Mouse (Mus musculus) kidney, embryonic 16.5 days (tissue): ENCODE data around the gene Itpk1. TPM values are rescaled to one million over a fixed set of nuclear protein-coding genes. Genes with fewer than 3 reads are reported as not detected.

Source experiments
- ATAC-seq: fragments of 200-750 bp; cut with Nextera tagmentation; 2 replicates; pipeline ENCODE4 v1.8.0; 2017; ENCODE audit warnings: moderate TSS enrichment; ENCODE audit not compliant: low FRiP score, low TSS enrichment
- H3K27ac ChIP-seq: fragments of 300-500 bp; sonication (generic); 2 replicates; pipeline ENCODE4 v1.5.1; 2014; ENCODE audit warnings: low read length
- H3K27me3 ChIP-seq: fragments of 300-500 bp; sonication (generic); 2 replicates; pipeline ENCODE4 v1.6.1; 2014; ENCODE audit warnings: low read length, control low read depth, mixed read lengths; ENCODE audit not compliant: insufficient read depth
- H3K36me3 ChIP-seq: fragments of 300-500 bp; sonication (generic); 2 replicates; pipeline ENCODE4 v1.6.1; 2014; ENCODE audit warnings: low read length, control low read depth, mixed read lengths; ENCODE audit not compliant: insufficient read depth
- H3K4me1 ChIP-seq: fragments of 300-500 bp; sonication (generic); 2 replicates; pipeline ENCODE4 v1.6.1; 2014; ENCODE audit warnings: low read length, control low read depth, mixed read lengths; ENCODE audit not compliant: insufficient read depth
- H3K4me2 ChIP-seq: fragments of 300-500 bp; sonication (generic); replicated peaks from 2 replicates; pipeline ENCODE4 v1.6.1; 2014; ENCODE audit warnings: low read depth, low read length
- H3K4me3 ChIP-seq: fragments of 300-500 bp; sonication (generic); 2 replicates; pipeline ENCODE4 v1.5.1; 2014; ENCODE audit warnings: mild to moderate bottlenecking, low read length
- H3K9ac ChIP-seq: fragments of 300-500 bp; sonication (generic); replicated peaks from 2 replicates; pipeline ENCODE4 v1.6.1; 2014; ENCODE audit warnings: low read length
- H3K9me3 ChIP-seq: fragments of 300-500 bp; sonication (generic); 2 replicates; pipeline ENCODE4 v1.6.1; 2016; ENCODE audit warnings: low read length, control low read depth
- WGBS: fragments of 180-500 bp; shearing (Covaris S2); extraction: QIAGEN DNeasy Blood & Tissue Kit; methylation state at CpG from one replicate; pipeline ENCODE4 v1.1.7; 2014; 5-methylcytosine and 5-hydroxymethylcytosine counted together
- polyA plus RNA-seq: library from polyadenylated mRNA; unstranded; fragments of >200 nt; fragmentation: Nextera tagmentation; extraction: Ambion mirVana; gene quantifications from 2 replicates; pipeline ENCODE4 v1.2.1, GENCODE M21; 2015

The Itpk1 gene
- polyA plus RNA-seq, 1 experiment from 2014 or later = 23.9 TPM

DNA sequence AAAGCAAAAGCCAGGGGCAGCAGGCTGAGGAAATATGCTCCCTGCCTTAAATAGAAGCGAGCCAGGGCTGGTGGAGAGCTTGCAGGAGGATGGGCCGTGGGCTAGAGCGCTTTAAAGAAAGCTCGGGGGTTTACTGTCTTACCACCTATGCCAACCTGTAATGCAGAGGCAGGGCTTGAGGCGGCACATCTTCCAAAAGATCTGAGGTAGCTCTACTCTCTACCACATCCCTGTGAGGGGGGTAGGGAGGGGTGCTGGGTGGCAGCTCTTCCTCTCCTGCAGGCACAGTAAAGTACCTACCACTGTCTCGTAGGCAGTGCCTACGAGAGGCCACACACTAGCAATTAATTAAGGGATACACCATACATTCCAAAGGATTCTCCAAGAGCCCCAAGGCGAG lies 52.9 kb downstream of the Itpk1 start:
- Histone ChIP-seq H3K9ac (no peak overlapping the region), H3K27ac (0 out of 2 replicates have a peak overlapping the region, but pooled peaks have one; percentile 4), H3K36me3 (no peaks in the 10 kb centered on the region), H3K4me3 (no peak overlapping the region), H3K9me3 (no peaks in the 10 kb centered on the region), H3K4me1 (peaks cover 57% of the 10 kb centered on the region), H3K27me3 (no peaks in the 10 kb centered on the region), H3K4me2 (no peak overlapping the region)
- ATAC-seq = no peak
- WGBS = 62% methylated on average over 8 of the region's 8 CpGs

GRCm38 (mm10) chr12:102651401-102651800 lies 53.3 kb downstream of the Itpk1 start:
- Histone ChIP-seq H3K36me3 (no peaks in the 10 kb centered on the region), H3K27ac (0 out of 2 replicates have a peak overlapping the region, but pooled peaks have one; percentile 4), H3K9me3 (no peaks in the 10 kb centered on the region), H3K9ac (no peak overlapping the region), H3K27me3 (no peaks in the 10 kb centered on the region), H3K4me2 (no peak overlapping the region), H3K4me3 (no peak overlapping the region), H3K4me1 (peaks cover 60% of the 10 kb centered on the region)
- 71% methylated on average over 8 of the region's 8 CpGs for WGBS
- no peak for ATAC-seq

- no peaks in the 10 kb centered on the region for H3K9me3 ChIP-seq
- no peak overlapping the region for H3K4me3 ChIP-seq
- no peak overlapping the region for H3K4me2 ChIP-seq
- H3K4me1 ChIP-seq = peaks cover 64% of the 10 kb centered on the region
- H3K9ac ChIP-seq = no peak overlapping the region
- ATAC-seq = no peak
- H3K36me3 ChIP-seq = no peaks in the 10 kb centered on the region
- H3K27me3 ChIP-seq = no peaks in the 10 kb centered on the region
- 90% methylated on average over 4 of the region's 4 CpGs for WGBS
- H3K27ac ChIP-seq = no peak overlapping the region
Observed at GRCm38 (mm10) chr12:102650649-102651048, 54.1 kb downstream of the Itpk1 start.

- H3K27me3 ChIP-seq = no peaks in the 10 kb centered on the region
- no peaks in the 10 kb centered on the region for H3K9me3 ChIP-seq
- H3K27ac ChIP-seq = peak overlapping the region; percentile 86
- no peak overlapping the region for H3K4me2 ChIP-seq
- no peak overlapping the region for H3K9ac ChIP-seq
- H3K36me3 ChIP-seq = no peaks in the 10 kb centered on the region
- 56% methylated on average over 14 of the region's 14 CpGs for WGBS
- no peak overlapping the region for H3K4me3 ChIP-seq
- peak; percentile 86 for ATAC-seq
- peaks cover 70% of the 10 kb centered on the region for H3K4me1 ChIP-seq
Observed at GRCm38 (mm10) chr12:102647839-102648564, 56.7 kb downstream of the Itpk1 start.

DNA sequence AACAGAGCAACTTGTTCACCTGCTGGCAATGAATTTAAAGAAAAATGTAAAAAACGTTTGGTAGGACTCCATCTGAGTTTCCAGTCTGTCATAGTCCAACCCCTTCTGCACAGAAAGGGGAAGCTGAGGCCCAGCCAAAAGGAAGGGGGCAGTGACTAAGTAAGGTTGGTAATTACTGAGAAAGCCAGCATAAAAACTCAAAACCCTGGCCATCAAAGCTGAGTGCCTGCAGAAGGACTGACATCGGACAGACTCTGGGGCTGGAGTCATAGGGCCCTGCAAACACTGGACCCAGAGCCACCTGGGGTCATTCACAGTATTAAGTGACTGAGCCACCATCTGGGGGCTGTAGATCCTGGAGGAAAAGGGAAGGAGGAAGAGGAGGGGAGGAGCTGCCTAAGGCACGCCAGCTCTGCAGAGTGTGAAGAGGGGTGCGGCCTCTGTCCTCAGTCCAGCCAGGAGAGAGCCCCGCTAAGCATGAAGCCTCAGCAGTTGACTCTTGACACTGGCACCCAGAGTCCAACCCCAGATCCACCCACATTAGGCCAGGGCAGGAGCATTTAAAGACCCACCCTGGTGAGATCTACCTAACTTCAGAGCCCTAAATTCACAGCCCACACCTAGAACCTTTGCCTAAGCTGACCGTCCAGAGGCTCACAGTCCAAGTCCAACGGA lies 58.0 kb downstream of the Itpk1 start:
- Histone ChIP-seq H3K4me1 (peaks cover 65% of the 10 kb centered on the region), H3K27ac (peak overlapping the region; percentile 86), H3K9me3 (no peaks in the 10 kb centered on the region), H3K9ac (no peak overlapping the region), H3K4me2 (no peak overlapping the region), H3K27me3 (no peaks in the 10 kb centered on the region), H3K36me3 (no peaks in the 10 kb centered on the region), H3K4me3 (no peak overlapping the region)
- 47% methylated on average over 7 of the region's 7 CpGs for whole genome bisulfite sequencing
- ATAC-seq = no peak

- ATAC-seq = no peak
- H3K9ac ChIP-seq = no peak overlapping the region
- H3K4me1 ChIP-seq = peaks cover 64% of the 10 kb centered on the region
- peak overlapping the region; percentile 86 for H3K27ac ChIP-seq
- H3K36me3 ChIP-seq = no peaks in the 10 kb centered on the region
- H3K27me3 ChIP-seq = no peaks in the 10 kb centered on the region
- no peak overlapping the region for H3K4me2 ChIP-seq
- no peak overlapping the region for H3K4me3 ChIP-seq
- no peaks in the 10 kb centered on the region for H3K9me3 ChIP-seq
- WGBS = 83% methylated on average over 6 of the region's 6 CpGs
Observed at GRCm38 (mm10) chr12:102645911-102646585, 58.7 kb downstream of the Itpk1 start.

DNA sequence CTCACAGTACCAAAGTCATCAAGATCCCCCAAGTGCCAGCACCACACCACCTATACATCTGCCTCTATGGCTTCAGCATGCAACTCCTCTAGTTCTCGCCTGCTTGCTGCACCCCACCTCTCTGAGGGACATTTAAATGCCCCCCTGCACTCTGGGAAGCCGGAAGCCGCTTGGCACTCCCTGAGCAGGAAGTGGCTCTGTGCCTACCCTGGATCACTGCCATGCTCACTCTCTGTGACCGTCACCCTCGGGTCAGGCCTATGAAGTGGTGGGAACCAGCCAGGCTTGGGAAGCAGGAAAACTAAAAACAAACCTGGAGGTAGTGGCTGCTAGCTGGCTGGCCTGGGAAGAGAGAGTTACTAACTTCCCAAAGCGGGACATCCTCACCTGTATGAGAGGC lies 61.4 kb downstream of the Itpk1 start:
- Histone ChIP-seq H3K27ac (peak overlapping the region; percentile 94), H3K9me3 (no peaks in the 10 kb centered on the region), H3K27me3 (no peaks in the 10 kb centered on the region), H3K36me3 (no peaks in the 10 kb centered on the region), H3K9ac (no peak overlapping the region), H3K4me2 (no peak overlapping the region), H3K4me1 (peaks cover 67% of the 10 kb centered on the region), H3K4me3 (no peak overlapping the region)
- 37% methylated on average over 6 of the region's 6 CpGs for WGBS
- ATAC-seq = peak; percentile 72

DNA sequence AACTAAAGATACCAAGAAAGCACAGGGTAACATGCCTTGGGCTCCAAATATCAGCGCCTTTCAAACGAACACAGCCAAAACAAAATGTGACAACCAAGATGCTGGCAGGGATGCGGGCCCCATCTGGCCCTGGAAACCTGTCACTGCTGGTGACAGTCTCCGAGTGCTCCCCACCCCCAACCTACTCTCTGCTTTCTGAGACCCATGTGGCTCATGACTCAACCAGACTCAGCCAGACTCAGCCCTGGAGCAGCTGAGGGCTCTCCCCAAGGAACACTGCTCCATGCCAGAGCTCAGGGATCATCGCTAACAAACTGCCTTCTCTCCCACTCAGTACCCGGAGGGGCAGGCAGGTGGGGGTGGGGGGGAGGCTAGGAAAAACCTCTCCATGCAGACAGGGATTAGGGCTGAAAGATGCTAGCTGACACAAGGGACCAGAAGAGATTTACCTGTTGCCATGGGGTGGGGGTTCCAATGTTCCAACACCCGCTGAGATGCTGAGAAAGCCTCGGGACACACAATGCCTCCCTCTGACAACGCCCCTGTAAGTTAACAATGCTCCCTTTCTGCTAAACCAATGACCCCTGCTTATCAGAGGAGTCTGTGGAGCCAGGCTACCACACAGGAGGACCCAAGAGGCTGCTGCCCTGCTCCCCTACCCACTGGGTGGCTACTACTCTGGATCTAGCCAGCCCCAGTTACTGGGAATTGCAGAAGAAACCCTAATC lies 64.1 kb downstream of the Itpk1 start:
- Histone ChIP-seq H3K27me3 (no peaks in the 10 kb centered on the region), H3K4me3 (no peak overlapping the region), H3K27ac (peak overlapping the region; percentile 57), H3K4me2 (no peak overlapping the region), H3K9me3 (no peaks in the 10 kb centered on the region), H3K9ac (no peak overlapping the region), H3K4me1 (peaks cover 41% of the 10 kb centered on the region), H3K36me3 (no peaks in the 10 kb centered on the region)
- 54% methylated on average over 9 of the region's 9 CpGs for WGBS
- ATAC-seq = 0 out of 2 replicates have a peak, but pooled peaks have one; percentile 20

GRCm38 (mm10) chr12:102638878-102639277 lies 65.9 kb downstream of the Itpk1 start:
- 62% methylated on average over 3 of the region's 3 CpGs for WGBS
- Histone ChIP-seq H3K4me2 (no peak overlapping the region), H3K36me3 (no peaks in the 10 kb centered on the region), H3K27ac (no peak overlapping the region), H3K27me3 (no peaks in the 10 kb centered on the region), H3K4me3 (no peak overlapping the region), H3K9me3 (no peaks in the 10 kb centered on the region), H3K9ac (no peak overlapping the region), H3K4me1 (peaks cover 24% of the 10 kb centered on the region)
- ATAC-seq = no peak
